Mouse (Mus musculus) cerebellum, postnatal 25 days (tissue): ENCODE results near the gene Slc25a42.

Experiments used
- DNase-seq, 2 experiments: peaks; one replicate each; pipeline ENCODE4 v3.0.0; 2021; ENCODE audit warnings: mixed read lengths in 2 of 2

Slc25a42 gene

GRCm38 (mm10) chr8:70214411-70214810 is 2.3 kb upstream of the Slc25a42 start:
- no peak for DNase-seq

GRCm38 (mm10) chr8:70211726-70212111 is 386 bp downstream of the Slc25a42 start:
- peak in 1 of 2 experiments; percentile 73 for DNase-seq

GRCm38 (mm10) chr8:70211275-70211674 is 830 bp downstream of the Slc25a42 start:
- DNase-seq = no peak

GRCm38 (mm10) chr8:70210538-70210937 is 1.6 kb downstream of the Slc25a42 start:
- DNase-seq = no peak

- no peak for DNase-seq
Measured at GRCm38 (mm10) chr8:70208130-70208529, 4.0 kb downstream of the Slc25a42 start.

- DNase-seq = no peak
Measured at GRCm38 (mm10) chr8:70204757-70205156, 7.3 kb downstream of the Slc25a42 start.

- no peak for DNase-seq
Measured at GRCm38 (mm10) chr8:70203072-70203471, 9.0 kb downstream of the Slc25a42 start.

GRCm38 (mm10) chr8:70201417-70201816 is 10.7 kb downstream of the Slc25a42 start:
- DNase-seq = no peak

GRCm38 (mm10) chr8:70200098-70200681 is 11.9 kb downstream of the Slc25a42 start:
- peak; percentile 67 for DNase-seq

- DNase-seq = no peak
Measured at GRCm38 (mm10) chr8:70197603-70198002, 14.5 kb downstream of the Slc25a42 start.

- DNase-seq = no peak
Measured at GRCm38 (mm10) chr8:70195762-70196161, 16.3 kb downstream of the Slc25a42 start.

- DNase-seq = no peak
Measured at GRCm38 (mm10) chr8:70194191-70194590, 17.9 kb downstream of the Slc25a42 start.

GRCm38 (mm10) chr8:70193238-70193637 is 18.9 kb downstream of the Slc25a42 start:
- DNase-seq = no peak

GRCm38 (mm10) chr8:70188707-70189106 is 23.4 kb downstream of the Slc25a42 start:
- no peak for DNase-seq

- no peak for DNase-seq
Measured at GRCm38 (mm10) chr8:70183194-70183593, 28.9 kb downstream of the Slc25a42 start.

GRCm38 (mm10) chr8:70181903-70182252 is 30.2 kb downstream of the Slc25a42 start:
- no peak for DNase-seq

GRCm38 (mm10) chr8:70181212-70181902 is 30.7 kb downstream of the Slc25a42 start:
- DNase-seq = no peak

- DNase-seq = no peak
Measured at GRCm38 (mm10) chr8:70179082-70179481, 33.0 kb downstream of the Slc25a42 start.

- DNase-seq = no peak
Measured at GRCm38 (mm10) chr8:70178231-70178630, 33.9 kb downstream of the Slc25a42 start.

GRCm38 (mm10) chr8:70174079-70174478 is 38.0 kb downstream of the Slc25a42 start:
- DNase-seq = no peak

GRCm38 (mm10) chr8:70173320-70173719 is 38.8 kb downstream of the Slc25a42 start:
- no peak for DNase-seq

GRCm38 (mm10) chr8:70172043-70172681 is 39.9 kb downstream of the Slc25a42 start, which contains the start of gene Tmem161a:
Tmem161a (plus strand) TSS chr8:70172356.
- DNase-seq = peak; percentile 88 to 92

- no peak for DNase-seq
Measured at GRCm38 (mm10) chr8:70171240-70171639, 40.9 kb downstream of the Slc25a42 start.

GRCm38 (mm10) chr8:70170748-70171147 is 41.4 kb downstream of the Slc25a42 start:
- no peak for DNase-seq
